Mouse (Mus musculus) midbrain, embryonic 10.5 days (tissue): ENCODE measurements around the gene Slc26a1. TPM values are rescaled to one million over a fixed set of nuclear protein-coding genes. Genes with fewer than 3 reads are reported as not detected.

Experiments
- DNase-seq: peaks from one replicate; pipeline ENCODE4 v3.0.0-alpha.2; 2017; ENCODE audit warnings: low spot score
- H3K27ac ChIP-seq: fragments of 300-500 bp; sonication (generic); replicated peaks from 2 replicates; pipeline ENCODE4 v1.5.1; 2016; ENCODE audit warnings: mild to moderate bottlenecking
- H3K27me3 ChIP-seq: fragments of 300-500 bp; sonication (generic); 2 replicates; pipeline ENCODE4 v1.6.1; 2016; ENCODE audit warnings: low read depth, mild to moderate bottlenecking; ENCODE audit not compliant: poor library complexity, severe bottlenecking
- H3K36me3 ChIP-seq: fragments of 300-500 bp; sonication (generic); 2 replicates; pipeline ENCODE4 v1.6.1; 2016; ENCODE audit warnings: mild to moderate bottlenecking, moderate library complexity
- H3K4me1 ChIP-seq: fragments of 300-500 bp; sonication (generic); 2 replicates; pipeline ENCODE4 v1.6.1; 2016
- H3K4me3 ChIP-seq: fragments of 300-500 bp; sonication (generic); 2 replicates; pipeline ENCODE4 v1.5.1; 2016; ENCODE audit warnings: mild to moderate bottlenecking, moderate library complexity
- H3K9me3 ChIP-seq: fragments of 300-500 bp; sonication (generic); replicated peaks from 2 replicates; pipeline ENCODE4 v1.6.1; 2016; ENCODE audit warnings: mild to moderate bottlenecking
- WGBS: fragments of 180-500 bp; shearing (Covaris S2); methylation state at CpG from one replicate; pipeline ENCODE4 v1.1.7; 2016; 5-methylcytosine and 5-hydroxymethylcytosine counted together
- polyA plus RNA-seq: library from polyadenylated mRNA; unstranded; fragments of >200 nt; fragmentation: Nextera tagmentation; extraction: Ambion mirVana; gene quantifications from 2 replicates; pipeline ENCODE4 v1.2.1, GENCODE M21; 2016

Slc26a1 gene
- polyA plus RNA-seq, 1 experiment from 2014 or later = 0.56 TPM

DNA sequence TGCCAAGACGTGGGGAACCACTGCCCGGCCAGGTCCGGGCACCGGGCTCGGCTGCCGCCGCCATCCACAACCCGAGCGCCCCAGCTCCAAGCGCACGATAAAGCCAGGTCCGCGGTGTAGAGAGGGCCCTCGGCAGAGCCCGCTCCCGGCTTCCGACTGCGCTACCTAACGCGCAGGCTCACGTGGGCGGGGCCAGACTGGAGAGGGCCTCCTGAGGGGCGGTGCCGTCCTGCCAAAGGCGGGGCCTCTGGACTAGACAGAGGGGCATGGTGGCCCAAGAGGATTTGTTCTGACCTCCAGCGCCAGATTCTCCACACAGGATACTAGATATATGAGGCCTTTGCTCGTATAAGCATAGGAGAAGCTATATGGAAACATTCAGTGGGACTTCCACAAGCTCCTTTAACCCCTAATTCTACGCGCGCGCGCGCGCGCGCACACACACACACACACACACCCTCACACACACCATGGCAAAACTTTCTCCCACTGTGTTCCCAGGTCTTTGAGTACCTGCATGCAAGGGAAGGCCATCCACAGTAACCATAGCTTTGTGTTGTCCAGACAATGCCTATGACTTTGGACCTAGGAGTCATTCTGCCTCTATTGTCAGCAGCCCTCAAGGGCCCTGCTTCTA lies 14.6 kb downstream of the Slc26a1 start:
- Histone ChIP-seq H3K27ac (peak overlapping the region; percentile 86), H3K36me3 (peaks cover 23% of the 10 kb centered on the region), H3K4me3 (peak overlapping the region; percentile 90), H3K9me3 (no peaks in the 10 kb centered on the region), H3K4me1 (peaks cover 28% of the 10 kb centered on the region), H3K27me3 (peaks cover 3% of the 10 kb centered on the region; the same call in 1 of the 2 replicates)
- WGBS = 12% methylated on average over 36 of the region's 36 CpGs
- DNase-seq = peak; percentile 87

DNA sequence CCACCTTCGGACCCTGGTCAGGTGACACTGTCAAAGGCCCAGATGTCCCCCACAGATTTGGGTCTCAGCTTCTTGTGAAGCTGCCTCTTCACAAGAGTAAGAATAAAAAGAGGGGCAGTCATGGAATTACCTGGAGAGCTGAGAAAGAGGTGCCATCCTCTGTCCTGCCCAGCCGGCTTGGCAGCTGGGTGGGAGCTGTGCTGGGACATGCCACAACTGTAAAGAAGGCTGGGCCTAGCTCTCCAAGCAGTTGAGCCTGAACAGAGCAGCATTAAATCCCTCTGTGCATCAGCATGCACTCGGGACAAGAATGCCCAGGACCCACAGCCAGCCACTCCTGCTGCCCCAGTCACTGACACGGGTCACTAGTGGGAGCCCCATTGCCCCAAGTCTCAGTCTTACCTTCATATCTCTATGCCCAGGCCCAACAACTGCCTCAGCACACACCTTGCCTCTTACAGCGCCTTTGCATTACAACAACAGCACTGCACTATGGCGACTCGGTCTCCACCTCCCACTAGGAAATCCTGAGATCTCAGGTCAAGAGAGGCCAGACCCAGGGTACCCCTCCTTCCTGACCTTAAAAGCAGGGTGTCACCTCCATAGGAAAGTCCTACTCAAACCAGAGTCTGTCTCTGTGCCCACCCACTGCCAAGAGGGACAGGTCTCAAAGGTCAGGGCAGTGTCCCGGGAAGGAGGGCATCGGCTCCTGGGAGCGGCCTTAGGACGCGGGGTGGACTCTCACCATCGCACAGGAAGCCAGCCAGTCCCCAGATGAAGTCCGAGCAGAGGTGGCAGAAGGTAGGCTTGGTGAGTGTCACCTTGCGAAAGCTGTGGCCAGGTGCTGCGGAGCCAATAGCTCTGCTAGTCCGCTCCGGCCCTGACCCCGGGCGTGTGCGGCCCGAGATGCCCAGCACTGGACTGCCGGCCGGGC lies 15.4 kb downstream of the Slc26a1 start, which contains the start of gene Idua:
TSS of gene Idua (plus strand) at position 634 of the 934 bp plus-strand sequence.
- H3K36me3 ChIP-seq = peaks cover 30% of the 10 kb centered on the region
- no peak for DNase-seq
- no peaks in the 10 kb centered on the region for H3K9me3 ChIP-seq
- 11% methylated on average over 24 of the region's 24 CpGs for WGBS
- H3K4me1 ChIP-seq = peaks cover 28% of the 10 kb centered on the region
- H3K27ac ChIP-seq = peak within 1 kb of the TSS; percentile 86
- H3K27me3 ChIP-seq = peaks cover 3% of the 10 kb centered on the region; the same call in 1 of the 2 replicates
- H3K4me3 ChIP-seq = peak within 1 kb of the TSS; percentile 90

- peaks cover 28% of the 10 kb centered on the region for H3K4me1 ChIP-seq
- no peak overlapping the region for H3K4me3 ChIP-seq
- H3K27ac ChIP-seq = no peak overlapping the region
- no peaks in the 10 kb centered on the region for H3K9me3 ChIP-seq
- no peak for DNase-seq
- peaks cover 3% of the 10 kb centered on the region; the same call in 1 of the 2 replicates for H3K27me3 ChIP-seq
- peaks cover 44% of the 10 kb centered on the region for H3K36me3 ChIP-seq
- WGBS = 87% methylated on average over 1 of the region's 1 CpGs
These were observed 16.8 kb downstream of the Slc26a1 start for GRCm38 (mm10) chr5:108658611-108659010.

DNA sequence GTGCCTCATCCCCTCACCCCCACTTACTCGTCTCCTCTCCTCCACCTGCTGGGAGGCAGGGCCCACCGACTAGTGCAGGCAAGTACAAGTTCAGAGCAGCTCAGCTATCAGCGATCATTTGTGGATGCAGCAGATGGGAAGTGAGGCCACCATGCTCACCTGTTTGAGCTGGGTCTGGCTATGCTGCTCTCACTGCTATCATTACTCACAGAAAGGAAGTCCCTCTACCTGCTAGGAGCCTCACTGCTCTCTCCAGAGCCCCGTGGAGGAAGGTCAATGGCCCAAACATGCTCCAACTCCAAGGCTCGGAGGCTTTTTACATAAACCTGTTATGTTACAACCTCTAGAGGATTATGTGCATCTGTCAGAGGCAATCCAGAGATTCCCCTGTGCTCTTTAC lies 18.0 kb downstream of the Slc26a1 start:
- DNase-seq = no peak

GRCm38 (mm10) chr5:108655891-108656650 lies 19.3 kb downstream of the Slc26a1 start:
- Histone ChIP-seq H3K4me1 (peaks cover 27% of the 10 kb centered on the region), H3K9me3 (no peaks in the 10 kb centered on the region), H3K4me3 (no peak overlapping the region), H3K36me3 (peaks cover 63% of the 10 kb centered on the region), H3K27me3 (no peaks in the 10 kb centered on the region), H3K27ac (no peak overlapping the region)
- WGBS = 93% methylated on average over 15 of the region's 15 CpGs
- no peak for DNase-seq

More for the DNA sequence above, 18.0 kb downstream of the Slc26a1 start:
- H3K4me3 ChIP-seq = no peak overlapping the region
- H3K27ac ChIP-seq = no peak overlapping the region
- no peaks in the 10 kb centered on the region for H3K27me3 ChIP-seq
- 82% methylated on average over 5 of the region's 5 CpGs for WGBS
- no peaks in the 10 kb centered on the region for H3K9me3 ChIP-seq
- peaks cover 56% of the 10 kb centered on the region for H3K36me3 ChIP-seq
- H3K4me1 ChIP-seq = peaks cover 28% of the 10 kb centered on the region

DNA sequence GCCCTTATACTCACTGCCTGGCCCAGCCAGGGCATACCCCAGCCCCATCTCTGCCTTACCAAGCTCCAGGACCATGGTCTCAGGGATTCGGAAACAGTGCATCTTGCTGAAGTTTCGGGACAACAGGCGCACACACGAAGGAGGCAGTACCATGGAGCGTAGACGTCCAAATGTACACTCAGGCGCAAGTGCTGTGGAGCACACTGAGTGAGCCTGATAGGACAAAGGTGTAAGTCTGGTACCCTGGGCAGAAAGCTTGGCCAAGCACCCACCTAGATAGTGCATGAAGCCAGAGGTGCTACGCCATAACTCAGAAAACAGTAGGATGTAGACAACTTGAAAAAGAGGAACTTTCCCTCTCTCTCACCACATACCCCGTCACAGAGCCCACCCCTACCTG lies 20.0 kb downstream of the Slc26a1 start:
- DNase-seq = no peak
- peaks cover 70% of the 10 kb centered on the region for H3K36me3 ChIP-seq
- no peaks in the 10 kb centered on the region for H3K27me3 ChIP-seq
- no peak overlapping the region for H3K27ac ChIP-seq
- peaks cover 21% of the 10 kb centered on the region for H3K4me1 ChIP-seq
- no peak overlapping the region for H3K4me3 ChIP-seq
- WGBS = 94% methylated on average over 9 of the region's 9 CpGs
- no peaks in the 10 kb centered on the region for H3K9me3 ChIP-seq

- H3K9me3 ChIP-seq = no peaks in the 10 kb centered on the region
- no peak for DNase-seq
- no peak overlapping the region for H3K4me3 ChIP-seq
- H3K4me1 ChIP-seq = peaks cover 12% of the 10 kb centered on the region
- H3K27me3 ChIP-seq = no peaks in the 10 kb centered on the region
- H3K36me3 ChIP-seq = peaks cover 79% of the 10 kb centered on the region
- 94% methylated on average over 10 of the region's 10 CpGs for WGBS
- no peak overlapping the region for H3K27ac ChIP-seq
These were observed 20.9 kb downstream of the Slc26a1 start for GRCm38 (mm10) chr5:108654444-108654990.

DNA sequence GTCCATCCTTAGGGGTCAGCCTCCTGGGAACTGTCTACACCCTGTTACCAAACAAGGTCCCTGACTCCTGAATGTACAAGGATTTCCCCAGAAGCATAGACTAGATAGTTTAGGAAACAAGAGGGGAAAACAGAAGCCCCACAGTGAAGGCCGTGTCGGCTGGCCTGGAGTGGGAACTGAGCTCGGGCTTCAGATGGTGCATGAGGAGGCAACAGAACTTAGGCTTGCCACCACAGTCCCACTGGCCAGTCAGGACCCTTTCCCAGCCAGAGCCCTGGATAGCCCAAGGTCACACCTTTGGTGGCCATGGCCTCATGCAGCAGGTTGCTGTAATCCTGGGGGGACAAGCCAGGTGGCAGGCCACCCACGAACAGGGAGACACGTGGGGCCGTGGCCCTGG lies 22.0 kb downstream of the Slc26a1 start:
- no peak for DNase-seq
- WGBS = 87% methylated on average over 6 of the region's 6 CpGs
- no peaks in the 10 kb centered on the region for H3K27me3 ChIP-seq
- no peaks in the 10 kb centered on the region for H3K9me3 ChIP-seq
- H3K27ac ChIP-seq = no peak overlapping the region
- no peak overlapping the region for H3K4me3 ChIP-seq
- peaks cover 90% of the 10 kb centered on the region for H3K36me3 ChIP-seq
- peaks cover under 1% of the 10 kb centered on the region; the same call in 1 of the 2 replicates for H3K4me1 ChIP-seq

- H3K27ac ChIP-seq = no peak overlapping the region
- no peaks in the 10 kb centered on the region for H3K27me3 ChIP-seq
- H3K4me1 ChIP-seq = no peaks in the 10 kb centered on the region
- H3K4me3 ChIP-seq = no peak overlapping the region
- peaks cover 92% of the 10 kb centered on the region for H3K36me3 ChIP-seq
- DNase-seq = no peak
- WGBS = 59% methylated on average over 1 of the region's 1 CpGs
- H3K9me3 ChIP-seq = no peaks in the 10 kb centered on the region
These were observed 23.5 kb downstream of the Slc26a1 start for GRCm38 (mm10) chr5:108651823-108652222.

- Histone ChIP-seq H3K4me3 (no peak overlapping the region), H3K27me3 (no peaks in the 10 kb centered on the region), H3K4me1 (no peaks in the 10 kb centered on the region), H3K27ac (no peak overlapping the region), H3K36me3 (peaks cover 92% of the 10 kb centered on the region), H3K9me3 (no peaks in the 10 kb centered on the region)
- DNase-seq = no peak
- WGBS = 88% methylated on average over 5 of the region's 5 CpGs
These were observed 24.1 kb downstream of the Slc26a1 start for GRCm38 (mm10) chr5:108651136-108651720.

GRCm38 (mm10) chr5:108650341-108650740 lies 25.0 kb downstream of the Slc26a1 start:
- Histone ChIP-seq H3K27me3 (no peaks in the 10 kb centered on the region), H3K4me3 (no peak overlapping the region), H3K27ac (no peak overlapping the region), H3K36me3 (peaks cover 92% of the 10 kb centered on the region), H3K4me1 (no peaks in the 10 kb centered on the region), H3K9me3 (no peaks in the 10 kb centered on the region)
- WGBS = 92% methylated on average over 7 of the region's 7 CpGs
- DNase-seq = no peak
